Mouse (Mus musculus): ENCODE data around the gene Zfp870. TPM values are rescaled to one million over a fixed set of nuclear protein-coding genes. Genes with fewer than 3 reads are reported as not detected.

Gene Zfp870
- total and polyA plus RNA-seq, 2 experiments from 2014 or later, result 5.2 to 9.3 TPM

GRCm38 (mm10) chr17:32893901-32894300 is 2.5 kb upstream of the Zfp870 start:
- DNase-seq, result no peak
- 0 out of 2 replicates have a peak, but pooled peaks cover 7% of the 10 kb centered on the region for H3K4me1 ChIP-seq (ENCODE audit: insufficient read depth)
- no peak for ATAC-seq
- H3K36me3 ChIP-seq (ENCODE audit: insufficient read depth), result no peaks in the 10 kb centered on the region
- no peaks in the 10 kb centered on the region for H3K9me3 ChIP-seq (ENCODE audit: low read length)
- WGBS, result 90% methylated on average over 3 of the region's 3 CpGs
- no peak overlapping the region for H3K27ac ChIP-seq (ENCODE audit: low read depth, low read length)
- no peak overlapping the region for H3K9ac ChIP-seq
- no peaks in the 10 kb centered on the region for H3K27me3 ChIP-seq (ENCODE audit: insufficient read depth, low read length)
- H3K4me2 ChIP-seq (ENCODE audit: low read depth), result no peak overlapping the region
- H3K4me3 ChIP-seq (ENCODE audit: low read depth, low read length), result no peak overlapping the region
- no peak for TF ChIP-seq CTCF (IDR thresholded peaks at IDR 0.05; ENCODE audit: low read depth)

DNA sequence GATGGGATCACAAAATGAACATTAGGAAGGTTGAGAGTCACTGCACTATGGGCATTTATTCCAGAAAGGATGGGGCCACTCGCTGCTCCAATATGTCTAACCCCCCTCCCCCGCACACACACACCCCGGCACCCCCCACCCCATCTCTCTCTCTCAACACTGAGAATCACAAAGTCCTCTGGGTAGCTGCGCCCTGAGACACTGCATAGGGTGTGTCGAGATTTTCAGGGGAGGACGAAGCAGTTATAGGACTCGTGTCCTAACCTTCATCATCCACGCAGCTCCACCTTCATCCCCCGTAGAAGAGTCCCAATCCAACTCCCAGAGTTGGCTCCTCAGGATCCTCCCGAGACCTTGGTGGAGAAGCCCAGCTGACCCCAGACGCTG is 597 bp downstream of the Zfp870 start:
- no peaks in the 10 kb centered on the region; the same call in 1 of the 2 replicates for H3K36me3 ChIP-seq (ENCODE audit: insufficient read depth)
- H3K9me3 ChIP-seq (ENCODE audit: low read length), result no peaks in the 10 kb centered on the region
- peak overlapping the region; percentile 71 for H3K9ac ChIP-seq
- H3K4me3 ChIP-seq (ENCODE audit: low read depth, low read length), result peak overlapping the region; percentile 81
- no peak for TF ChIP-seq CTCF (IDR thresholded peaks at IDR 0.05; ENCODE audit: low read depth)
- 0 out of 2 replicates have a peak, but pooled peaks cover 7% of the 10 kb centered on the region for H3K4me1 ChIP-seq (ENCODE audit: insufficient read depth)
- H3K4me2 ChIP-seq (ENCODE audit: low read depth), result peak overlapping the region; percentile 80
- H3K27ac ChIP-seq (ENCODE audit: low read depth, low read length), result peak overlapping the region; percentile 71
- WGBS, result 8% methylated on average over 11 of the region's 11 CpGs
- ATAC-seq (peak; percentile 40), DNase-seq (no peak)
- no peaks in the 10 kb centered on the region for H3K27me3 ChIP-seq (ENCODE audit: insufficient read depth, low read length)

DNA sequence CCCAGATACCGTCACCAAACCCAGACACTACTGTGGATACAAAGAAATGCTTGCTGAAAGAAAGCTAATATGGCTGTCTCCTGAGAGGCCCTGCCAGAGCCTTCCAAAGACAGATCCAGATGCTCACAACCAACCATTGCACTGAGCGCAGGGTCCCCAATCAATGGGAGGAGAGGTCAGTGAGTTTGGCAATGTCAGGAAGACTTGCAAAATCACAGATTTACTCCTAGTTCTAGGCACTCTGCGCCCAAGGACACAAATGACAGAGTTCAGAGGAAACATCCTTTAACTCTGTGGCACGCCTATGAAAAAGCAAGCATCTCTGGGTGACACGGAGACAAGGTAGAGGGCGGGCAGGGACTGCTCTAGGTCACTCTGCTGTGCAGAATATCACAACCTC is 1.8 kb downstream of the Zfp870 start:
- Histone ChIP-seq H3K4me2 (ENCODE audit: low read depth) (no peak overlapping the region), H3K9ac (no peak overlapping the region), H3K27me3 (ENCODE audit: insufficient read depth, low read length) (no peaks in the 10 kb centered on the region), H3K27ac (ENCODE audit: low read depth, low read length) (no peak overlapping the region), H3K4me3 (ENCODE audit: low read depth, low read length) (no peak overlapping the region), H3K4me1 (ENCODE audit: insufficient read depth) (0 out of 2 replicates have a peak, but pooled peaks cover 7% of the 10 kb centered on the region), H3K36me3 (ENCODE audit: insufficient read depth) (peaks cover 5% of the 10 kb centered on the region), H3K9me3 (ENCODE audit: low read length) (no peaks in the 10 kb centered on the region)
- TF ChIP-seq CTCF (IDR thresholded peaks at IDR 0.05; ENCODE audit: low read depth), result no peak
- 96% methylated on average over 6 of the region's 6 CpGs for WGBS
- ATAC-seq (no peak), DNase-seq (no peak)

- DNase-seq (no peak), ATAC-seq (no peak)
- Histone ChIP-seq H3K27ac (ENCODE audit: low read depth, low read length) (no peak overlapping the region), H3K4me1 (ENCODE audit: insufficient read depth) (no peaks in the 10 kb centered on the region), H3K9ac (no peak overlapping the region), H3K9me3 (ENCODE audit: low read length) (no peaks in the 10 kb centered on the region), H3K36me3 (ENCODE audit: insufficient read depth) (peaks cover 33% of the 10 kb centered on the region), H3K4me3 (ENCODE audit: low read depth, low read length) (no peak overlapping the region), H3K4me2 (ENCODE audit: low read depth) (no peak overlapping the region), H3K27me3 (ENCODE audit: insufficient read depth, low read length) (no peaks in the 10 kb centered on the region)
- 93% methylated on average over 14 of the region's 14 CpGs for WGBS
- no peak for TF ChIP-seq CTCF (IDR thresholded peaks at IDR 0.05; ENCODE audit: low read depth)
These were observed 10.9 kb downstream of the Zfp870 start for GRCm38 (mm10) chr17:32880320-32881218.

- ATAC-seq (no peak), DNase-seq (no peak)
- H3K9me3 ChIP-seq (ENCODE audit: low read length), result no peaks in the 10 kb centered on the region
- H3K4me2 ChIP-seq (ENCODE audit: low read depth), result no peak overlapping the region
- no peak overlapping the region for H3K9ac ChIP-seq
- H3K27me3 ChIP-seq (ENCODE audit: insufficient read depth, low read length), result no peaks in the 10 kb centered on the region
- H3K36me3 ChIP-seq (ENCODE audit: insufficient read depth), result peaks cover 22% of the 10 kb centered on the region
- TF ChIP-seq CTCF (IDR thresholded peaks at IDR 0.05; ENCODE audit: low read depth), result no peak
- no peaks in the 10 kb centered on the region for H3K4me1 ChIP-seq (ENCODE audit: insufficient read depth)
- WGBS, result 94% methylated on average over 11 of the region's 11 CpGs
- no peak overlapping the region for H3K27ac ChIP-seq (ENCODE audit: low read depth, low read length)
- H3K4me3 ChIP-seq (ENCODE audit: low read depth, low read length), result no peak overlapping the region
These were observed 12.7 kb downstream of the Zfp870 start for GRCm38 (mm10) chr17:32878773-32879172.

DNA sequence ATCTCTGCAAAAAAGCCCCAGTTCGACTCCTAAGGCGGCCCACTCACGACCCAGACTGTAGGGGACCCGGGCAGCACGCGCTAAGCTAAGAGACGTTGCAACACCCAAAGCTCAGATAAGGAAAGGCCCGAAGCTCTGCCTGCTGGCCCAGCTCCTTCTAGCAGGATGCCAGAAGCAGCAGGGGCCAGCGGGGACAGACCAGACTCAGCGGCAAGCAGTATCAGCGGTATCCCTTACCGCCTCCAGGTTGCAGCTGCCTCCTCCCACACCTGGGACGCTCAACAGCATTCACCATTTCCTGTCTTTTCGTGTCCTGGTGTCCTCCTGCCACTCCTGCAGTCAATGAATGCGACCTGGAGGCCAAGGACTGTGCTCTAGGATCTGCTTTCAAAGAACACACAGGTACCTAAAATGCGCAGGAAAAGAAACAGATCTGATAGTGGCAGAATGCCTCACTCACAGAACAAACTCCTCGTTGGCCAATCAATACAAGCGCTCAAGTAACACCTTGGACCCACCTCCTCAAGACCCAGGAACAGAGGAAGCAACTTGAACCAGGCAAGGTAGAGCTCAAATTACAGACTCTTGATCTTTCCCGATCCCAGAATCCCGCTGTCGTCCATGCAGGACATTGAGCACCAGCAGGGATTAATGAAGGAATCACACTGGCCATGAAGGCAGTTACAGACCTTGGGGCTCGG is 13.8 kb downstream of the Zfp870 start:
- H3K9me3 ChIP-seq (ENCODE audit: low read length), result no peaks in the 10 kb centered on the region

GRCm38 (mm10) chr17:32872696-32873095 is 18.7 kb downstream of the Zfp870 start:
- H3K4me2 ChIP-seq (ENCODE audit: low read depth), result no peak overlapping the region
- H3K27me3 ChIP-seq (ENCODE audit: insufficient read depth, low read length), result no peaks in the 10 kb centered on the region
- DNase-seq (no peak), ATAC-seq (no peak)
- no peak overlapping the region for H3K9ac ChIP-seq
- no peak overlapping the region for H3K4me3 ChIP-seq (ENCODE audit: low read depth, low read length)
- no peaks in the 10 kb centered on the region for H3K36me3 ChIP-seq (ENCODE audit: insufficient read depth)
- 65% methylated on average over 5 of the region's 5 CpGs for WGBS
- H3K27ac ChIP-seq (ENCODE audit: low read depth, low read length), result no peak overlapping the region
- H3K9me3 ChIP-seq (ENCODE audit: low read length), result no peaks in the 10 kb centered on the region
- no peak for TF ChIP-seq CTCF (IDR thresholded peaks at IDR 0.05; ENCODE audit: low read depth)
- H3K4me1 ChIP-seq (ENCODE audit: insufficient read depth), result no peaks in the 10 kb centered on the region

More for the DNA sequence above, 13.8 kb downstream of the Zfp870 start:
- DNase-seq (no peak), ATAC-seq (no peak)
- Histone ChIP-seq H3K9ac (no peak overlapping the region), H3K27ac (ENCODE audit: low read depth, low read length) (no peak overlapping the region), H3K4me3 (ENCODE audit: low read depth, low read length) (no peak overlapping the region), H3K4me2 (ENCODE audit: low read depth) (no peak overlapping the region), H3K36me3 (ENCODE audit: insufficient read depth) (peaks cover 15% of the 10 kb centered on the region; the same call in 1 of the 2 replicates), H3K27me3 (ENCODE audit: insufficient read depth, low read length) (no peaks in the 10 kb centered on the region), H3K4me1 (ENCODE audit: insufficient read depth) (no peaks in the 10 kb centered on the region)
- WGBS, result 15% methylated on average over 22 of the region's 22 CpGs
- no peak for TF ChIP-seq CTCF (IDR thresholded peaks at IDR 0.05; ENCODE audit: low read depth)
